Mouse (Mus musculus) spleen, adult 18-20 months (tissue): ENCODE measurements around the gene Hal.

Experiments
- DNase-seq, 2 experiments: peaks; one replicate each; pipeline ENCODE4 v3.0.0; 2022; ENCODE audit warnings: mixed read lengths in 2 of 2

Hal gene

DNA sequence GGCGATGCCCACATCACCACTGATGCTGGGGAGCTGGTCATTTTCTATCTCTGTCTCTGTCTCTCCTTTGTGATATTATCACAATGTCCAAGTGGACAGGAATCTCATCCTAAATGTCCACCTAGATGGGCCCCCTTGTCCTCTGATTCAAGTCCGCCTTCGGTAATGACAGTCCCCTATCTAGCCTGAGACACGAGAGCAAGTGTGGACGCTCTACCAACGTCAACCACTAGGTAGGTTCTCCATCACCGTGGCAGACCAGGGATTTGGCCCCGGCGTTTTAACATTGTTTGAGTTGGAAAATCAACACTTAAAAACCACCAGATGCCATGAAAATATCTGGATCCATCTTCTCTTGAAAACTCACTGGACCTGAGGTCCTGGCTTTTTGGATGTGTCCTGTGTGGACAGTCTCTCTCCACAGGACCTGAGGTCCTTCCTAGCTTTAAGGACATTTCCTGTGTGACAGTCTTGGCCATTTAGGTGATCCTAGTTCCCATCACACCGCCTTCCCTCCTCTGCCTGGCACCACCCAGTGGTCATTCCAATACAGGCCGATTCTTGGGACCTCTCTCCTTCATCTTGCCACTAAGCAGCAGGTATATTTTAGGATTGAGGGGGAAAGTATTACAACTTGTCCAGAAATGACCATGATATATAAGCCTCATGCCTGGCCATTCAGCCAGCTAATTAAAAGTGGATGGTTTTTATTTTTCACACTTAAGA is 79.4 kb downstream of the Hal start:
- no peak for DNase-seq

DNA sequence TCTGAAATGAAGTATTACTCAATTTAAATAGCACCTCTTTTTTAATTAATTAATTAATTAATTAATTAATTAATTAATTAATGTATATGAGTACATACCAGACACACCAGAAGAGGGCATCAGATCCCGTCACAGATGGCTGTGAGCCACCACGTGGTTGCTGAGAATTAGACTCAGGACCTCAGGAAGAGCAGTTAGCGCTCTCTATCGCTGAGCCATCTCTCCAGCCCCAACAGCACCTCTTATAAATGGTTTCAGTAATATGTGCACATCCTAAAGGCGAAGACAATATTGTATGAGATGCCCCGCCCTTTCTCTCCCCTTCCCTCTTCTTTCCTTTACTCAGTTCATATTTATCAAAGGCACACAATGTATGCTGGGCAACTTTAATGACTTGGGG is 80.1 kb downstream of the Hal start:
- no peak for DNase-seq
